Mouse (Mus musculus) thymus, adult 2 months (tissue): ENCODE measurements around the gene Alcam.

ENCODE experiments used
- CTCF ChIP-seq: fragments of 200-500 bp; IDR thresholded peaks from 2 replicates; pipeline ENCODE4 v1.5.1; 2012; ENCODE audit warnings: mild to moderate bottlenecking, control low read depth, low read length, moderate library complexity, borderline replicate concordance; ENCODE audit not compliant: control insufficient read depth, poor library complexity, insufficient read depth; ENCODE audit errors: extremely low read depth
- POLR2A ChIP-seq: fragments of 200-500 bp; IDR thresholded peaks from 2 replicates; pipeline ENCODE4 v1.6.1; 2012; ENCODE audit warnings: mild to moderate bottlenecking, low read length, control low read depth, moderate library complexity; ENCODE audit not compliant: control insufficient read depth, poor library complexity, insufficient read depth; ENCODE audit errors: extremely low read depth

DNA sequence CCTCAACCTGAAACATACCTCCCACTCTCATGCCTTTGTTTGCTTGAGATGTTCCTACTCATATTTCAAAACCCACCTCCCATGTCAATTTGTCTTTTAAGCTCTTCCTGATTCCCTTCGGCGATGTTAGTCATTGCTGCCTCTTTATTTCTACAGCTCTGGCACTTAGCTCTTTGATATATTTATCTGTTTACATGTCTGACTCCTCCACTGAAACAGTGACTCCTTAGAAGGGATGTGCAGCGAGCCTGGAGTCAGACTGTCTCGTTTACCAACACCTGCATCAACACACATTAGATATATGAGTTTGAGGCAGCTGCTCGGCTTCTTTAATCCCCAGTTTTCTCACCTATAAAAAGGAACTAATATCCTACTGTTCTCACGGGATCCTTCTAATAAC is 12.9 kb upstream of the Alcam start:
- TF ChIP-seq POLR2A (no peak), CTCF (no peak)
